Mouse (Mus musculus) heart, embryonic 11.5 days (tissue): ENCODE measurements around the gene Bag6. TPM values are rescaled to one million over a fixed set of nuclear protein-coding genes. Genes with fewer than 3 reads are reported as not detected.

ENCODE experiments used
- ATAC-seq: fragments of 200-750 bp; cut with Nextera tagmentation; replicated peaks from 2 replicates; pipeline ENCODE4 v1.8.0; 2017; ENCODE audit warnings: moderate library complexity; ENCODE audit not compliant: insufficient number of reproducible peaks, low FRiP score, low TSS enrichment
- H3K27ac ChIP-seq: fragments of 300-500 bp; sonication (generic); 2 replicates; pipeline ENCODE4 v1.5.1; 2014; ENCODE audit warnings: mild to moderate bottlenecking, low read depth, low read length
- H3K27me3 ChIP-seq: fragments of 300-500 bp; sonication (generic); 2 replicates; pipeline ENCODE4 v1.6.1; 2014; ENCODE audit warnings: mild to moderate bottlenecking, low read length, mixed read lengths; ENCODE audit not compliant: control insufficient read depth, insufficient read depth
- H3K36me3 ChIP-seq: fragments of 300-500 bp; sonication (generic); 2 replicates; pipeline ENCODE4 v1.6.1; 2014; ENCODE audit warnings: mild to moderate bottlenecking, low read length, moderate library complexity, mixed read lengths; ENCODE audit not compliant: control insufficient read depth, insufficient read depth
- H3K4me1 ChIP-seq: fragments of 300-500 bp; sonication (generic); 2 replicates; pipeline ENCODE4 v1.6.1; 2014; ENCODE audit warnings: low read length; ENCODE audit not compliant: control insufficient read depth, insufficient read depth
- H3K4me2 ChIP-seq: fragments of 300-500 bp; sonication (generic); 2 replicates; pipeline ENCODE4 v1.6.1; 2014; ENCODE audit warnings: mild to moderate bottlenecking, moderate library complexity
- H3K4me3 ChIP-seq: fragments of 300-500 bp; sonication (generic); 2 replicates; pipeline ENCODE4 v1.5.1; 2014; ENCODE audit warnings: low read depth, low read length
- H3K9ac ChIP-seq: fragments of 300-500 bp; sonication (generic); 2 replicates; pipeline ENCODE4 v1.6.1; 2014; ENCODE audit warnings: mild to moderate bottlenecking, low read depth, low read length, moderate library complexity
- H3K9me3 ChIP-seq: fragments of 300-500 bp; sonication (generic); replicated peaks from 2 replicates; pipeline ENCODE4 v1.6.1; 2016; ENCODE audit warnings: low read length; ENCODE audit not compliant: control insufficient read depth
- WGBS: fragments of 180-500 bp; shearing (Covaris S2); extraction: QIAGEN DNeasy Blood & Tissue Kit; methylation state at CpG from one replicate; pipeline ENCODE4 v1.1.7; 2014; ENCODE audit not compliant: insufficient replicate concordance; 5-methylcytosine and 5-hydroxymethylcytosine counted together
- microRNA-seq: library from miRNA; unstranded; fragments of <30 nt; microRNA quantifications from one replicate; pipeline ENCODE4, GENCODE M21; 2016; ENCODE audit warnings: borderline number of aligned reads
- polyA plus RNA-seq: library from polyadenylated mRNA; unstranded; fragments of >200 nt; fragmentation: Nextera tagmentation; extraction: Ambion mirVana; gene quantifications from 2 replicates; pipeline ENCODE4 v1.2.1, GENCODE M21; 2014

The Bag6 gene
- polyA plus RNA-seq, 1 experiment from 2014 or later, result 77.4 TPM

GRCm38 (mm10) chr17:35195631-35196320 is 60.8 kb downstream of the Bag6 start:
- Histone ChIP-seq H3K9ac (peak overlapping the region; percentile 63; the same call in 1 of the 2 replicates), H3K4me2 (peak overlapping the region; percentile 85), H3K27me3 (peaks cover 50% of the 10 kb centered on the region), H3K4me3 (peak overlapping the region; percentile 49), H3K4me1 (peaks cover 9% of the 10 kb centered on the region; the same call in 1 of the 2 replicates), H3K36me3 (no peaks in the 10 kb centered on the region), H3K27ac (no peak overlapping the region), H3K9me3 (no peaks in the 10 kb centered on the region)
- 2% methylated on average over 66 of the region's 66 CpGs for WGBS
- peak; percentile 66; the same call in 1 of the 2 replicates for ATAC-seq

GRCm38 (mm10) chr17:35196321-35196641 is 61.3 kb downstream of the Bag6 start:
- no peak for ATAC-seq
- peaks cover 55% of the 10 kb centered on the region for H3K27me3 ChIP-seq
- H3K9ac ChIP-seq, result no peak overlapping the region

More at GRCm38 (mm10) chr17:35196321-35196641, 61.3 kb downstream of the Bag6 start:
- WGBS, result 29% methylated on average over 9 of the region's 9 CpGs
- H3K4me1 ChIP-seq, result peaks cover 9% of the 10 kb centered on the region; the same call in 1 of the 2 replicates
- no peaks in the 10 kb centered on the region for H3K36me3 ChIP-seq
- H3K9me3 ChIP-seq, result no peaks in the 10 kb centered on the region
- no peak overlapping the region for H3K27ac ChIP-seq
- peak overlapping the region; percentile 49 for H3K4me3 ChIP-seq
- H3K4me2 ChIP-seq, result peak overlapping the region; percentile 85

Small RNAs within 50 kb of the gene (microRNA-seq; reads per million reads assigned to microRNA genes)
- not detected for gene Mir6973a

Other genes with a start within 250 kb of the Bag6 start
- 0.70 and 0.94 TPM in 2 replicates for gene C2, start 236.9 kb upstream of the Bag6 start, polyA plus RNA-seq
- gene Ehmt2, start 236.7 kb upstream of the Bag6 start, polyA plus RNA-seq, result 32.4 and 42.3 TPM in 2 replicates
- gene Slc44a4, start 220.7 kb upstream of the Bag6 start, polyA plus RNA-seq, result 0.10 and 0.13 TPM in 2 replicates
- 16.0 and 16.6 TPM in 2 replicates for gene Neu1, start 203.9 kb upstream of the Bag6 start, polyA plus RNA-seq
- gene Hspa1b, start 175.9 kb upstream of the Bag6 start, polyA plus RNA-seq, result 0.48 and 0.50 TPM in 2 replicates
- gene Gm20481, start 165.3 kb upstream of the Bag6 start, polyA plus RNA-seq, result not detected in 2 replicates
- gene Hspa1a, start 163.0 kb upstream of the Bag6 start, polyA plus RNA-seq, result 1.9 and 2.5 TPM in 2 replicates
- gene Hspa1l, start 162.5 kb upstream of the Bag6 start, polyA plus RNA-seq, result 1.7 and 4.0 TPM in 2 replicates
- gene Lsm2, start 153.3 kb upstream of the Bag6 start, polyA plus RNA-seq, result 162 and 169 TPM in 2 replicates
- gene Vars, start 134.2 kb upstream of the Bag6 start, polyA plus RNA-seq, result 55.7 and 59.7 TPM in 2 replicates
- 0.20 and 0.27 TPM in 2 replicates for gene Vwa7, start 118.6 kb upstream of the Bag6 start, polyA plus RNA-seq
- 1.8 and 2.1 TPM in 2 replicates for gene Sapcd1, start 107.2 kb upstream of the Bag6 start, polyA plus RNA-seq
- 4.4 and 4.6 TPM in 2 replicates for gene Msh5, start 88.4 kb upstream of the Bag6 start, polyA plus RNA-seq
- 86.4 and 228 TPM in 2 replicates for gene Clic1, start 85.2 kb upstream of the Bag6 start, polyA plus RNA-seq
- 213 and 217 TPM in 2 replicates for gene Ddah2, start 76.1 kb upstream of the Bag6 start, polyA plus RNA-seq
- not detected in 2 replicates for gene Ly6g6c, start 69.8 kb upstream of the Bag6 start, polyA plus RNA-seq
- gene Mpig6b, start 69.0 kb upstream of the Bag6 start, polyA plus RNA-seq, result 1.4 and 1.8 TPM in 2 replicates
- gene Ly6g6e, start 58.3 kb upstream of the Bag6 start, polyA plus RNA-seq, result 0.42 TPM in 1 of 2 replicates, not detected in the other
- 2.0 and 2.2 TPM in 2 replicates for gene Ly6g6d, start 57.1 kb upstream of the Bag6 start, polyA plus RNA-seq
- 1.8 TPM in 2 replicates for gene Ly6g6f, start 49.6 kb upstream of the Bag6 start, polyA plus RNA-seq
- gene Abhd16a, start 45.9 kb upstream of the Bag6 start, polyA plus RNA-seq, result 47.4 and 51.2 TPM in 2 replicates
- not detected in 2 replicates for gene Ly6g5c, start 26.9 kb upstream of the Bag6 start, polyA plus RNA-seq
- 0.36 and 0.56 TPM in 2 replicates for gene Ly6g5b, start 19.8 kb upstream of the Bag6 start, polyA plus RNA-seq
- gene Gpank1, start 13.7 kb upstream of the Bag6 start, polyA plus RNA-seq, result 15.7 and 17.2 TPM in 2 replicates
- gene Csnk2b, start 13.1 kb upstream of the Bag6 start, polyA plus RNA-seq, result 221 and 222 TPM in 2 replicates
- 8.4 and 10.8 TPM in 2 replicates for gene D17H6S53E, start 8.8 kb upstream of the Bag6 start, polyA plus RNA-seq
- gene Apom, start 3.1 kb upstream of the Bag6 start, polyA plus RNA-seq, result 2.3 and 12.9 TPM in 2 replicates
- 128 and 163 TPM in 2 replicates for gene Prrc2a, start 29.7 kb downstream of the Bag6 start, polyA plus RNA-seq
- 2.7 and 4.2 TPM in 2 replicates for gene Aif1, start 40.9 kb downstream of the Bag6 start, polyA plus RNA-seq
- gene Lst1, start 53.3 kb downstream of the Bag6 start, polyA plus RNA-seq, result 4.9 and 5.0 TPM in 2 replicates
- gene Ltb, start 59.3 kb downstream of the Bag6 start, polyA plus RNA-seq, result 0.42 TPM in 1 of 2 replicates, not detected in the other
- gene Tnf, start 66.8 kb downstream of the Bag6 start, polyA plus RNA-seq, result not detected in 2 replicates
- gene Lta, start 70.2 kb downstream of the Bag6 start, polyA plus RNA-seq, result not detected in 2 replicates
- gene Gm16181, start 85.7 kb downstream of the Bag6 start, polyA plus RNA-seq, result 0.44 TPM in 1 of 2 replicates, not detected in the other
- gene Atp6v1g2, start 98.5 kb downstream of the Bag6 start, polyA plus RNA-seq, result 9.3 and 10.1 TPM in 2 replicates
- 2.3 and 4.9 TPM in 2 replicates for gene Nfkbil1, start 100.6 kb downstream of the Bag6 start, polyA plus RNA-seq
- gene Ddx39b, start 106.6 kb downstream of the Bag6 start, polyA plus RNA-seq, result 317 and 318 TPM in 2 replicates
- 21.0 and 29.1 TPM in 2 replicates for gene H2-D1, start 127.6 kb downstream of the Bag6 start, polyA plus RNA-seq
- 0.18 and 0.53 TPM in 2 replicates for gene H2-Q1, start 185.2 kb downstream of the Bag6 start, polyA plus RNA-seq
- 9.0 and 10.1 TPM in 2 replicates for gene H2-Q2, start 207.1 kb downstream of the Bag6 start, polyA plus RNA-seq
- gene H2-Q4, start 244.4 kb downstream of the Bag6 start, polyA plus RNA-seq, result 1.8 and 2.7 TPM in 2 replicates